Mouse (Mus musculus) forebrain, embryonic 16.5 days (tissue): Measurements from ENCODE around the gene Aldh6a1. TPM values are rescaled to one million over a fixed set of nuclear protein-coding genes. Genes with fewer than 3 reads are reported as not detected.

Experiments
- ATAC-seq: fragments of 200-750 bp; cut with Nextera tagmentation; 2 replicates; pipeline ENCODE4 v1.8.0; 2017; ENCODE audit warnings: mild to moderate bottlenecking, moderate library complexity
- H3K27ac ChIP-seq: fragments of 300-500 bp; sonication (generic); 2 replicates; pipeline ENCODE4 v1.5.1; 2014; ENCODE audit warnings: low read length, control low read depth
- H3K27me3 ChIP-seq: fragments of 300-500 bp; sonication (generic); replicated peaks from 2 replicates; pipeline ENCODE4 v1.6.1; 2014; ENCODE audit warnings: low read length; ENCODE audit not compliant: control insufficient read depth, insufficient read depth
- H3K36me3 ChIP-seq: fragments of 300-500 bp; sonication (generic); 2 replicates; pipeline ENCODE4 v1.6.1; 2014; ENCODE audit not compliant: control insufficient read depth, insufficient read depth
- H3K4me1 ChIP-seq: fragments of 300-500 bp; sonication (generic); replicated peaks from 2 replicates; pipeline ENCODE4 v1.6.1; 2014; ENCODE audit warnings: low read length; ENCODE audit not compliant: control insufficient read depth, insufficient read depth
- H3K4me2 ChIP-seq: fragments of 300-500 bp; sonication (generic); 2 replicates; pipeline ENCODE4 v1.6.1; 2014; ENCODE audit warnings: mild to moderate bottlenecking, low read length, control low read depth
- H3K4me3 ChIP-seq: fragments of 300-500 bp; sonication (generic); replicated peaks from 2 replicates; pipeline ENCODE4 v1.5.1; 2014; ENCODE audit warnings: mild to moderate bottlenecking, low read length, control low read depth
- H3K9ac ChIP-seq: fragments of 300-500 bp; sonication (generic); replicated peaks from 2 replicates; pipeline ENCODE4 v1.6.1; 2014; ENCODE audit warnings: low read depth, low read length, control low read depth
- H3K9me3 ChIP-seq: fragments of 300-500 bp; sonication (generic); 2 replicates; pipeline ENCODE4 v1.6.1; 2016; ENCODE audit warnings: low read length; ENCODE audit not compliant: control insufficient read depth
- WGBS: fragments of 180-500 bp; shearing (Covaris S2); extraction: QIAGEN DNeasy Blood & Tissue Kit; methylation state at CpG from one replicate; pipeline ENCODE4 v1.1.7; 2014; 5-methylcytosine and 5-hydroxymethylcytosine counted together
- polyA plus RNA-seq: library from polyadenylated mRNA; unstranded; fragments of >200 nt; fragmentation: Nextera tagmentation; extraction: Ambion mirVana; gene quantifications from 2 replicates; pipeline ENCODE4 v1.2.1, GENCODE M21; 2015

Aldh6a1 gene
- polyA plus RNA-seq, 1 experiment from 2014 or later, result 33.3 TPM

DNA sequence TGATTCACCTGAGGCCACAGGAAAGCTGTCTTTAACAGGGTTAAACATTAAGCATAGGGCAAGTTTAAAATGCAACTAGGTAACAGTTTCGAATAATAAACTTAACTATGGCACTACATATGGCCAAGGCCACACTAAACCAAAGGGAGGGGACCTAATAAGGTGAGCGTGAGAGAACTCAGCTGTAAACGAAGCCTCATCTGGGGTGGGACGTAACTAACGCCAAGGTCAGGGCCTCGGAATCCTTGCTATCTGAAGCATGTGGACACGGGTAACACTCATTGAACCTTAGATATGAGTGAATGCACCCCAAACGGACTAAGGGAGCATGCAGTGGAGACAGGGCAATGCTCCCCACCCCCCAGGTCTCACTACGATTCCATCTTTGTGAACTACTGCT lies 47.9 kb downstream of the Aldh6a1 start:
- H3K9ac ChIP-seq, result no peak overlapping the region
- 85% methylated on average over 9 of the region's 9 CpGs for WGBS
- H3K4me3 ChIP-seq, result no peak overlapping the region
- H3K9me3 ChIP-seq, result no peaks in the 10 kb centered on the region
- H3K4me1 ChIP-seq, result peaks cover 3% of the 10 kb centered on the region
- ATAC-seq, result no peak
- H3K27ac ChIP-seq, result no peak overlapping the region
- no peak overlapping the region for H3K4me2 ChIP-seq
- H3K36me3 ChIP-seq, result no peaks in the 10 kb centered on the region
- no peaks in the 10 kb centered on the region for H3K27me3 ChIP-seq

DNA sequence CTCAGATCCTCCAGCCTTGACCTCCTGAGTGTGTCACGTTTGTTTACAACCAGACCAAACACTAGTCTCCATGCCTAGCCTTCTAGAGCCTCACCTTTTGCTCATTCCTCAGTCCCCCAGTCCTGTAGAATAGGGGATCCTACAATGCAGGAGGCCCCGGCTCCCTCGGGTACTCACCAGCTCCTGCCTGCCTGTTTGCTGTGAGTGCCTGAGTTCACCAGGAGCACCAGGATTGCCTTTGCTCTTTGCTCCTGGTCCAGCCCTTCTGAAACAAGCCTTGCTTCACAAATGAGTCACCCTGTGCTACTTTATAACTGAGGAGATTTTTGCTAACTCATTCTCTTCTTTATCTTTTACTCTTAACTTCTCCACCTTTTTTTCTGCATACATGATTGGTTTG lies 50.2 kb downstream of the Aldh6a1 start:
- Histone ChIP-seq H3K9me3 (no peaks in the 10 kb centered on the region), H3K27ac (no peak overlapping the region), H3K4me3 (no peak overlapping the region), H3K4me1 (no peaks in the 10 kb centered on the region), H3K27me3 (no peaks in the 10 kb centered on the region), H3K9ac (no peak overlapping the region), H3K4me2 (no peak overlapping the region), H3K36me3 (no peaks in the 10 kb centered on the region)
- 83% methylated on average over 3 of the region's 3 CpGs for WGBS
- ATAC-seq, result no peak

DNA sequence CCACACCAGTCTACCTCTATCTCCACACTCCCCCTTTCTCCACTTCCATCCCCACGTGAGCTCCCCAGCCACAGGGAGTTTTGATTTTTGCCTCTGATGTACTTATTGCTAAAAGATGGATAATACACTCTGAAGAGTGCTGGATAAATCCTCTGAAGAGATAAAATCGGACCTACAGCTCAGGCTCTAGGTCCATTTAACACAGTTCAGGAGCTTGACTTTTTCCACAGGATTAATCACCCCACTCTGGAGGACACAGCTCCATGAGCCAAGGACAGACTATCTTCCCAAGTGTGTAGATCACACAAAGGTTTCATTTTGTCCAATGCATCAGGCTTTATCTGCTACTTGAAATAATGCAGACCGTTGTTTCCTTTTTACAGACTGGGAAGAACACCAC lies 50.7 kb downstream of the Aldh6a1 start:
- Histone ChIP-seq H3K36me3 (no peaks in the 10 kb centered on the region), H3K4me3 (no peak overlapping the region), H3K27ac (no peak overlapping the region), H3K9me3 (no peaks in the 10 kb centered on the region), H3K27me3 (no peaks in the 10 kb centered on the region), H3K9ac (no peak overlapping the region), H3K4me1 (no peaks in the 10 kb centered on the region), H3K4me2 (no peak overlapping the region)
- 85% methylated on average over 3 of the region's 3 CpGs for WGBS
- no peak for ATAC-seq

DNA sequence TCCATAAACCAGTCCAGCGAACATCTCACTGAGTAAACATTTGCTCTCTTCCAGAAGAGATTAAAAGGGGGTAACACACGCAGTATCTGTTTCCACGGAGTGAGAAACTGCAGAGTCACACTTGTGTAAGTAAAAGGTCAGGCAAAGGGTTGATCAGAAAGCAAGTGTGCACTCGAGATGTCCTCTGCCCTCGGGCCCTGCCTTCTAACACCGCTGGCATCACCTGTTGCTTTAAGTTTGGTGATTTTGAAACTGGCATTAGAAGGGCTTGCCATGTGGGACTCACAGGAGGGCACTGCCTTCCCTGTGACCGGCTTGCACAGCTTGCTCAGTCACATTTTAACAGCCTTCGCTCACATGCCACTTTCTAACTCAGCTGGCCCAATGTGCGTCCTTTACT lies 51.1 kb downstream of the Aldh6a1 start:
- Histone ChIP-seq H3K9ac (no peak overlapping the region), H3K4me1 (no peaks in the 10 kb centered on the region), H3K27me3 (no peaks in the 10 kb centered on the region), H3K4me3 (no peak overlapping the region), H3K4me2 (no peak overlapping the region), H3K9me3 (no peaks in the 10 kb centered on the region), H3K36me3 (no peaks in the 10 kb centered on the region), H3K27ac (no peak overlapping the region)
- ATAC-seq, result no peak
- 86% methylated on average over 9 of the region's 9 CpGs for WGBS

DNA sequence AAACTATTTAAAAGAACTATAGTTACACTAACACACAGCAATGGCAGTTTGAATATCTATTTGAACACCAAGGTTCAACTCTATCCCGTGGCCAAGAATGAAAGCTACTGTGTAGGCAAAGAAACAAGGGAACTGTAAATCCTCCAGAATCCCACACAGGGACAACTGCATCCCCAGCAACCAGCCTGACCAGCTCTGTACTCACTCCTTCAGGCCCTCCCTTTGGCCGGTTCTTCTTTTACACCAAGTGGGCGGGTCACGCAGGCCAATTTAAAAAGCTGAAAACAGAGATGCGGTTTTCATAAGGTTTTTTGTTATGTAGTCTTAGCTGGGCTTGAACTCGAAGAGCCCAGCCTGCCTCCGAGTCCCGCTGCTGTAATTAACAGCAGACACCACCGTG lies 51.7 kb downstream of the Aldh6a1 start:
- H3K4me2 ChIP-seq, result no peak overlapping the region
- H3K36me3 ChIP-seq, result no peaks in the 10 kb centered on the region
- no peak overlapping the region for H3K27ac ChIP-seq
- H3K4me1 ChIP-seq, result no peaks in the 10 kb centered on the region
- WGBS, result 83% methylated on average over 9 of the region's 9 CpGs
- H3K27me3 ChIP-seq, result no peaks in the 10 kb centered on the region
- no peak overlapping the region for H3K9ac ChIP-seq
- H3K9me3 ChIP-seq, result no peaks in the 10 kb centered on the region
- H3K4me3 ChIP-seq, result no peak overlapping the region
- no peak for ATAC-seq

DNA sequence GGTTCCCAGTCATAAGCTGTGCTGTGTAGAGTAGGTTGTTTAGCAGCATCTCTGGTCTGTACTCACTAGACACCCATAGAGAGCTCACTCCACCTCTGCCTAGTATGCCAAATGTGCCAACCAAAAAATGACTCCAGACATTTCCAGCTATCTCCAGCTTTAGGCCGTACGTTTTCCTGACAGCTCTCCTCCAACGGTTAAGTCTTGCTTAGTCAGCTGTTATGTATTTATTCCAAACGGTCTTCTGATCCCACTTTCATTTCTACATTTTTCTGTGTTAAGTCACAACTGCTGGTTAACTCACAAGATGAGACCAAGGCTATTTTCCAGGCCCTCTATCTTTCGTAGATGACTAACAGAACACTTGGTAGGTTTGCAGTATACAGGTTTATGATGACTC lies 52.2 kb downstream of the Aldh6a1 start:
- ATAC-seq, result no peak
- WGBS, result 83% methylated on average over 5 of the region's 5 CpGs
- Histone ChIP-seq H3K9ac (no peak overlapping the region), H3K4me3 (no peak overlapping the region), H3K27me3 (no peaks in the 10 kb centered on the region), H3K4me1 (no peaks in the 10 kb centered on the region), H3K27ac (no peak overlapping the region), H3K9me3 (no peaks in the 10 kb centered on the region), H3K36me3 (no peaks in the 10 kb centered on the region), H3K4me2 (no peak overlapping the region)

DNA sequence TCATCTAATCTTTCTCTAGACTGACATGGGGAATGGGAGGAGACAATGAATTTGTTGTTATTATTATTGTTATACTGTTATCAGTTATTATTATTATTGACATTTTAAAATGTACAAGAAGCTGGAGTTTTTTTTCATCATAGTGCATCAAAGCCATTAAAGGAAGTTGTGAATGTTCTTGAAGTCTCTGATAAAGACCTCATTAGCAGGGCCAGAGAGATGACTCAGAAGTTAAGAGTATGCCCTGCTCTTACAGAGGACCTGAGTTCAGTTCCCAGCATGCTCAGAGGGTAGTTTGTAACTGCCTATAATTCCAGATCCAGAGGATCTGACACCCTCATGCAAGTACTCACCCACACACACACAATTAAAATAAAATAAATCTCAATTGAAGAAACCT lies 53.1 kb downstream of the Aldh6a1 start:
- Histone ChIP-seq H3K27me3 (no peaks in the 10 kb centered on the region), H3K4me2 (no peak overlapping the region), H3K36me3 (no peaks in the 10 kb centered on the region), H3K4me1 (no peaks in the 10 kb centered on the region), H3K9me3 (no peaks in the 10 kb centered on the region), H3K27ac (no peak overlapping the region), H3K9ac (no peak overlapping the region), H3K4me3 (no peak overlapping the region)
- ATAC-seq, result no peak

DNA sequence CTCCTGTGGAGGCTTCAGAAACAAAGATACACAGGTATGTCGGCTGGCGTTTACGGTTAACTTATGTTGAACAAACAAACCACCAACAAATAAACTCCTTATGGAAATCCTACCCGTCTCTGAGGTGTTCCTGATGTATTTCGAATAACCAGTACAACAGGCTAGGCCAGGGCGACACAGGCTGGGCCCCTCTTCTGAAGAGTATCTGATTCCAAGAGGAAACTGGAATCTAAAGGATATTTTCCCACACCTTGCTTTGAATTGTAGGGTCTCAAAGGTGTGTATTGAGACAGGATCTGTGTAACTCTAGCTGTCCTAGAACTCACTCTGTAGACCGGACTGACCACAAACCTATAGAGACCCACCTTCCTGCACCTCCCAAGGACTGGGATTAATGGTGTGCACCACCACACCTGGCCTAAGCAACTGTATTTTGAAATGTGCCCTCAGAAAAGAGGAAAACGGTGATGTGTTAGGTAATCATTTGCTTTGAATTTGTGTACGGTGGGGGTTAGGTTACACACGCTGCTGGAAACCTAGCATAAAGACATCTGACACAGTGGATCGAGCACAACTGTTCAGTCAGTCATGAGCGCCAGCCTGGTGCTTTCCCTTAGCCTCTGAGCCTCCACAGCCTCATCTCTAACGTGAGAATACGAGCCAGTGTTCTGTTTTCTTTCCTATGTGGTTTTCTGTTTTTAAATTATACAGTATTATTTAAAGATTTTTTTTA lies 53.7 kb downstream of the Aldh6a1 start:
- H3K4me1 ChIP-seq, result no peaks in the 10 kb centered on the region
- no peak overlapping the region for H3K9ac ChIP-seq
- H3K9me3 ChIP-seq, result no peaks in the 10 kb centered on the region
- H3K4me2 ChIP-seq, result no peak overlapping the region
- no peak overlapping the region for H3K4me3 ChIP-seq
- H3K27ac ChIP-seq, result no peak overlapping the region
- no peak for ATAC-seq
- H3K36me3 ChIP-seq, result no peaks in the 10 kb centered on the region
- 89% methylated on average over 14 of the region's 14 CpGs for WGBS
- no peaks in the 10 kb centered on the region for H3K27me3 ChIP-seq

DNA sequence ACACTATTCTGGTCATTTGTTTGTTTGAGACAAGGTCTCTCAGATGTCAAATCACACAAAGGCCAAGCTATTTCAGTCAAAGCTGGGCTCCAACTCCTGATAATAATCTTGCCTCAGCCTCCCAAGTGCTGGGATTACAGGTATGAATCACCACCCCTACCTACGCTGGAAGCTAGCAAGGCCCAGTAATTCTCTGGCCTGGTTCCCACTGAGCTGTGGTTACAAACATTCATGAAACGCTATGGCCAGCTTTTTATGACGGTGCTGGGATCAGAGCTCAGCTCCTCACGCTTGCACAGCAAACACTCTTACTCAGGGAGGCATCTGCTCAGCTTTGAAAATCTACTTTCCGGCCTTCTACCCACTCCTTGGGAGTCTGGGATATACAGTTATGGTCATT lies 57.0 kb downstream of the Aldh6a1 start:
- WGBS, result 88% methylated on average over 5 of the region's 5 CpGs
- no peak for ATAC-seq
- no peak overlapping the region for H3K4me3 ChIP-seq

DNA sequence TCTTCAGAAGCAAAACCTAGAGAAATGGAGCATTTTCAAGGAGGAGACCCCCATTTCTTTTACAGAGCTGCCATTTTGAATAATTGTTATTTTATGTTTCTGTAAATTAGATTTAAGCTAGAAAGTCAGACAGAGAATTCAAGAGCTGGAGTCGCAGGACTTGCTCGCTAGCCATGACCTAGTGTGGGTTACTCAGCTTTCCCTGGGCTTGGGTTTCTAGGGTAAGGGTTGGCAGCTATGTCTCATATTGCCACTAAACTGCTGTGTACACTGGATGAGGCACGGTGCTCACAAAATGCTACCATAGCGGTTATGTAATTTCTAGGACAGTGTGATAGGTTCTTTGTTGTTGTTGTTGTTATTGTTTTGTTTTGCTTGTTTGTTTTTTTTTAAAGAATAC lies 58.1 kb downstream of the Aldh6a1 start:
- H3K9me3 ChIP-seq, result no peaks in the 10 kb centered on the region
- no peaks in the 10 kb centered on the region for H3K36me3 ChIP-seq
- H3K27ac ChIP-seq, result no peak overlapping the region
- no peak overlapping the region for H3K9ac ChIP-seq
- no peaks in the 10 kb centered on the region for H3K4me1 ChIP-seq
- H3K4me3 ChIP-seq, result no peak overlapping the region
- 96% methylated on average over 4 of the region's 4 CpGs for WGBS
- no peaks in the 10 kb centered on the region for H3K27me3 ChIP-seq
- H3K4me2 ChIP-seq, result no peak overlapping the region
- ATAC-seq, result no peak

More for the DNA sequence above, 57.0 kb downstream of the Aldh6a1 start:
- no peak overlapping the region for H3K4me2 ChIP-seq
- no peak overlapping the region for H3K9ac ChIP-seq
- H3K9me3 ChIP-seq, result no peaks in the 10 kb centered on the region
- H3K36me3 ChIP-seq, result no peaks in the 10 kb centered on the region
- H3K4me1 ChIP-seq, result no peaks in the 10 kb centered on the region
- H3K27ac ChIP-seq, result no peak overlapping the region
- no peaks in the 10 kb centered on the region for H3K27me3 ChIP-seq
